Mouse (Mus musculus) neural tube, embryonic 14.5 days (tissue): Measurements from ENCODE around the gene Hkdc1. TPM values are rescaled to one million over a fixed set of nuclear protein-coding genes. Genes with fewer than 3 reads are reported as not detected.

ENCODE experiments used
- ATAC-seq: fragments of 200-750 bp; cut with Nextera tagmentation; 2 replicates; pipeline ENCODE4 v1.8.0; 2017; ENCODE audit warnings: low read depth, mild to moderate bottlenecking, moderate TSS enrichment, moderate library complexity
- H3K27ac ChIP-seq: fragments of 300-500 bp; sonication (generic); 2 replicates; pipeline ENCODE4 v1.5.1; 2014; ENCODE audit warnings: low read depth, mild to moderate bottlenecking, control low read depth, low read length, moderate library complexity, mixed read lengths
- H3K27me3 ChIP-seq: fragments of 300-500 bp; sonication (generic); 2 replicates; pipeline ENCODE4 v1.6.1; 2014; ENCODE audit warnings: low read length; ENCODE audit not compliant: control insufficient read depth, insufficient read depth
- H3K36me3 ChIP-seq: fragments of 300-500 bp; sonication (generic); 2 replicates; pipeline ENCODE4 v1.6.1; 2014; ENCODE audit warnings: low read length, mixed read lengths; ENCODE audit not compliant: control insufficient read depth, insufficient read depth
- H3K4me1 ChIP-seq: fragments of 300-500 bp; sonication (generic); 2 replicates; pipeline ENCODE4 v1.6.1; 2014; ENCODE audit warnings: low read length; ENCODE audit not compliant: control insufficient read depth, insufficient read depth
- H3K4me2 ChIP-seq: fragments of 300-500 bp; sonication (generic); 2 replicates; pipeline ENCODE4 v1.6.1; 2014; ENCODE audit warnings: mild to moderate bottlenecking, low read depth, low read length, control low read depth
- H3K4me3 ChIP-seq: fragments of 300-500 bp; sonication (generic); 2 replicates; pipeline ENCODE4 v1.5.1; 2014; ENCODE audit warnings: low read depth, low read length, control low read depth, mixed read lengths
- H3K9ac ChIP-seq: fragments of 300-500 bp; sonication (generic); replicated peaks from 2 replicates; pipeline ENCODE4 v1.6.1; 2014; ENCODE audit warnings: low read depth, mild to moderate bottlenecking, control low read depth, low read length, mixed read lengths
- H3K9me3 ChIP-seq: fragments of 300-500 bp; sonication (generic); 2 replicates; pipeline ENCODE4 v1.6.1; 2016; ENCODE audit warnings: low read length; ENCODE audit not compliant: control insufficient read depth
- WGBS: fragments of 180-500 bp; shearing (Covaris S2); extraction: QIAGEN DNeasy Blood & Tissue Kit; methylation state at CpG from one replicate; pipeline ENCODE4 v1.1.7; 2014; 5-methylcytosine and 5-hydroxymethylcytosine counted together
- polyA plus RNA-seq: library from polyadenylated mRNA; unstranded; fragments of >200 nt; fragmentation: Nextera tagmentation; extraction: Ambion mirVana; gene quantifications from 2 replicates; pipeline ENCODE4 v1.2.1, GENCODE M21; 2014

Hkdc1 gene
- polyA plus RNA-seq, 1 experiment from 2014 or later, result 0.28 TPM

GRCm38 (mm10) chr10:62344004-62344752 is 78.1 kb downstream of the Hkdc1 start:
- H3K27me3 ChIP-seq, result no peaks in the 10 kb centered on the region
- H3K4me2 ChIP-seq, result no peak overlapping the region
- H3K27ac ChIP-seq, result no peak overlapping the region
- WGBS, result 82% methylated on average over 9 of the region's 9 CpGs
- no peak overlapping the region for H3K4me3 ChIP-seq
- H3K4me1 ChIP-seq, result peaks cover 4% of the 10 kb centered on the region; the same call in 1 of the 2 replicates
- H3K9me3 ChIP-seq, result no peaks in the 10 kb centered on the region
- no peak for ATAC-seq
- no peaks in the 10 kb centered on the region for H3K36me3 ChIP-seq
- no peak overlapping the region for H3K9ac ChIP-seq

GRCm38 (mm10) chr10:62342512-62342911 is 79.8 kb downstream of the Hkdc1 start:
- no peak overlapping the region for H3K9ac ChIP-seq
- H3K36me3 ChIP-seq, result no peaks in the 10 kb centered on the region
- no peak overlapping the region for H3K4me2 ChIP-seq
- 91% methylated on average over 6 of the region's 6 CpGs for WGBS
- H3K4me1 ChIP-seq, result peaks cover 14% of the 10 kb centered on the region
- no peaks in the 10 kb centered on the region for H3K27me3 ChIP-seq
- H3K4me3 ChIP-seq, result no peak overlapping the region
- H3K9me3 ChIP-seq, result no peaks in the 10 kb centered on the region
- no peak for ATAC-seq
- no peak overlapping the region for H3K27ac ChIP-seq

GRCm38 (mm10) chr10:62341956-62342355 is 80.3 kb downstream of the Hkdc1 start:
- H3K4me2 ChIP-seq, result no peak overlapping the region
- peaks cover 14% of the 10 kb centered on the region for H3K4me1 ChIP-seq
- H3K4me3 ChIP-seq, result no peak overlapping the region
- H3K9ac ChIP-seq, result no peak overlapping the region
- H3K27ac ChIP-seq, result no peak overlapping the region
- H3K27me3 ChIP-seq, result no peaks in the 10 kb centered on the region
- WGBS, result 78% methylated on average over 4 of the region's 4 CpGs
- no peak for ATAC-seq
- H3K36me3 ChIP-seq, result no peaks in the 10 kb centered on the region
- H3K9me3 ChIP-seq, result no peaks in the 10 kb centered on the region

- no peak for ATAC-seq
- Histone ChIP-seq H3K9ac (peak overlapping the region; percentile 59), H3K4me2 (peak overlapping the region; percentile 81), H3K9me3 (no peaks in the 10 kb centered on the region), H3K27me3 (no peaks in the 10 kb centered on the region), H3K4me1 (peaks cover 14% of the 10 kb centered on the region), H3K27ac (peak overlapping the region; percentile 86; the same call in 1 of the 2 replicates), H3K4me3 (peak overlapping the region; percentile 59), H3K36me3 (no peaks in the 10 kb centered on the region)
- 38% methylated on average over 3 of the region's 3 CpGs for WGBS
Measured at GRCm38 (mm10) chr10:62340991-62341390, 81.3 kb downstream of the Hkdc1 start.

GRCm38 (mm10) chr10:62340095-62340731 is 82.1 kb downstream of the Hkdc1 start:
- no peaks in the 10 kb centered on the region for H3K36me3 ChIP-seq
- H3K4me1 ChIP-seq, result peaks cover 14% of the 10 kb centered on the region
- no peaks in the 10 kb centered on the region for H3K9me3 ChIP-seq
- peak overlapping the region; percentile 86 for H3K27ac ChIP-seq
- H3K27me3 ChIP-seq, result no peaks in the 10 kb centered on the region
- WGBS, result under 1% methylated on average over 34 of the region's 38 CpGs
- ATAC-seq, result peak; percentile 98
- peak overlapping the region; percentile 81 for H3K4me2 ChIP-seq
- H3K4me3 ChIP-seq, result peak overlapping the region; percentile 59
- H3K9ac ChIP-seq, result peak overlapping the region; percentile 59

- Histone ChIP-seq H3K36me3 (no peaks in the 10 kb centered on the region), H3K9ac (peak overlapping the region; percentile 59), H3K9me3 (no peaks in the 10 kb centered on the region), H3K27me3 (no peaks in the 10 kb centered on the region), H3K4me2 (peak overlapping the region; percentile 81), H3K4me1 (peaks cover 14% of the 10 kb centered on the region), H3K4me3 (peak overlapping the region; percentile 59), H3K27ac (peak overlapping the region; percentile 86)
- peak; percentile 65 for ATAC-seq
- WGBS, result 4% methylated on average over 45 of the region's 45 CpGs
Measured at GRCm38 (mm10) chr10:62339211-62340094, 82.8 kb downstream of the Hkdc1 start.

- H3K9ac ChIP-seq, result peak overlapping the region; percentile 59
- no peaks in the 10 kb centered on the region for H3K27me3 ChIP-seq
- peak overlapping the region; percentile 59 for H3K4me3 ChIP-seq
- H3K4me1 ChIP-seq, result peaks cover 14% of the 10 kb centered on the region
- no peaks in the 10 kb centered on the region for H3K9me3 ChIP-seq
- no peak overlapping the region for H3K27ac ChIP-seq
- WGBS, result 36% methylated on average over 5 of the region's 5 CpGs
- no peaks in the 10 kb centered on the region for H3K36me3 ChIP-seq
- peak overlapping the region; percentile 81 for H3K4me2 ChIP-seq
- no peak for ATAC-seq
Measured at GRCm38 (mm10) chr10:62338626-62339025, 83.7 kb downstream of the Hkdc1 start.

- Histone ChIP-seq H3K27ac (no peak overlapping the region), H3K9ac (0 out of 2 replicates have a peak overlapping the region, but pooled peaks have one; percentile 59), H3K4me1 (peaks cover 14% of the 10 kb centered on the region), H3K27me3 (no peaks in the 10 kb centered on the region), H3K9me3 (no peaks in the 10 kb centered on the region), H3K4me2 (peak overlapping the region; percentile 81; the same call in 1 of the 2 replicates), H3K36me3 (no peaks in the 10 kb centered on the region), H3K4me3 (no peak overlapping the region)
- ATAC-seq, result no peak
- WGBS, result 54% methylated on average over 9 of the region's 9 CpGs
Measured at GRCm38 (mm10) chr10:62338176-62338575, 84.1 kb downstream of the Hkdc1 start.
